Mouse (Mus musculus): Measurements from ENCODE around the gene Gjc3.

DNA sequence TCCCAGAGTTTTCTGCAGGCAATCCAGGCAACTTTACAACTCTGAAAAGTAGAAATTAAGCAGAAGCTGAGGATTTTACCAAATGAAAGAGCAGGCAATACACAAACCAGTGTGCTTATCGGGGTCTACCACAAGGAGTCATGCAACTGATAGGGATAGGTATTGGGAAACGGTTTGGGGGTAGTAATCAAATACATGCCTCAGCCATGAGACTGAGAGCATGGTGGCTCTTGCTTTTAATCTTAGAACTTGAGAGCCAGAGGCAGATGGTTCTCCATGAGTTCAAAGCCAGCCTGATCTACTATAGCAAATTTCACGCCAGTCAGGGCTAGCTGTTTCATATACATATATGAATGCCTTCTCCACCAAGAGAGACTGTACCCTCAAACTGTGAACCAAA is 6.5 kb downstream of the Gjc3 start:
- no peak for TF ChIP-seq CTCF (IDR thresholded peaks at IDR 0.05; ENCODE audit: control insufficient read depth, insufficient read depth, insufficient replicate concordance, low read depth, low read length)
- no peak for TF ChIP-seq POLR2A (IDR thresholded peaks at IDR 0.05; ENCODE audit: control insufficient read depth, low read depth, low read length)

All from testis, adult 2 months (tissue).